In genomic region chr2:31639901-31640608, GRCm38 (mm10) we compare ENCODE assay signal across 11 mouse cellular contexts. TPM values are rescaled to one million over a fixed set of nuclear protein-coding genes. Genes with fewer than 3 reads are reported as not detected.
DNase-seq lines count a peak whose midpoint lies in the region; ATAC-seq and TF ChIP-seq lines count a peak whose summit lies in the region.
"Had no signal": no experiment of that assay in that cellular context is flagged by ENCODE, and none has a peak within 500 bp of the region (broad histone marks: within the 10 kb centered on the region; RNA-seq: fewer than 3 reads in every experiment).

Gene Prdm12, plus strand, starts transcription at chr2:31640037.

- peak within 1 kb of the TSS; percentile 64; the same call in 1 of the 2 replicates for H3K27ac ChIP-seq in forebrain, embryonic 11.5 days (ENCODE audit: low read depth, low read length)
- H3K27ac ChIP-seq in limb, embryonic 12.5 days, result no peak within 1 kb of the TSS
- H3K27ac ChIP-seq: liver, embryonic 13.5 days had no signal

- H3K4me3 ChIP-seq in E14TG2a.4 (replicated peaks; ENCODE audit: low read length), result peak within 1 kb of the TSS; percentile 39
- peak within 1 kb of the TSS; percentile 29 for H3K4me3 ChIP-seq in forebrain, embryonic 11.5 days (ENCODE audit: low read depth, low read length)
- H3K4me3 ChIP-seq in limb, embryonic 12.5 days (replicated peaks), result peak within 1 kb of the TSS; percentile 6
- H3K4me3 ChIP-seq: liver, embryonic 13.5 days had no signal

- ATAC-seq in forebrain, embryonic 11.5 days (replicated peaks; ENCODE audit: low FRiP score), result no peak
- ATAC-seq in limb, embryonic 12.5 days (ENCODE audit: insufficient number of reproducible peaks, insufficient read depth, low FRiP score, low TSS enrichment, low read depth), result no peak
- no peak for ATAC-seq in monocyte, adult 5-6 weeks (replicated peaks; ENCODE audit: insufficient number of reproducible peaks, low FRiP score, low TSS enrichment, poor library complexity, severe bottlenecking)

- no peak for TF ChIP-seq CTCF in E14TG2a.4 (conservative IDR thresholded peaks at IDR 0.05; ENCODE audit: low read length)

- no peaks in the 10 kb centered on the region for H3K36me3 ChIP-seq in E14TG2a.4 (ENCODE audit: insufficient read depth, low read length)
- no peaks in the 10 kb centered on the region for H3K36me3 ChIP-seq in forebrain, embryonic 11.5 days (ENCODE audit: control insufficient read depth, insufficient read depth, low read length)
- no peaks in the 10 kb centered on the region for H3K36me3 ChIP-seq in limb, embryonic 12.5 days
- H3K36me3 ChIP-seq: liver, embryonic 13.5 days had no signal

- peak; percentile 39 for DNase-seq in ES-CJ7 (ENCODE audit: low read depth, low spot score)
- peak; percentile 68 for DNase-seq in forebrain, embryonic 11.5 days (ENCODE audit: low spot score)
- DNase-seq in testis, postnatal 10 days (ENCODE audit: low spot score), result no peak
- no peak for DNase-seq in adrenal gland, adult 18-20 months (ENCODE audit: low spot score in 2 of 2)
- no peak for DNase-seq in adrenal gland, postnatal 10 days
- DNase-seq: cerebellum, adult 8-10 months; gastrocnemius, postnatal 36 days; liver, embryonic 13.5 days had no signal

- H3K9ac ChIP-seq in forebrain, embryonic 11.5 days (ENCODE audit: low read length), result peak within 1 kb of the TSS; percentile 35
- 0 out of 2 replicates have a peak within 1 kb of the TSS, but pooled peaks have one; percentile 8 for H3K9ac ChIP-seq in limb, embryonic 12.5 days (replicated peaks)
- H3K9ac ChIP-seq: liver, embryonic 13.5 days had no signal

- WGBS in forebrain, embryonic 11.5 days, result under 1% methylated on average over 41 of the region's 41 CpGs
- WGBS in limb, embryonic 12.5 days, result 1% methylated on average over 41 of the region's 41 CpGs

- no peaks in the 10 kb centered on the region for H3K9me3 ChIP-seq in E14TG2a.4 (ENCODE audit: low read length)
- no peaks in the 10 kb centered on the region for H3K9me3 ChIP-seq in forebrain, embryonic 11.5 days (ENCODE audit: control insufficient read depth, low read length)
- H3K9me3 ChIP-seq in limb, embryonic 12.5 days, result no peaks in the 10 kb centered on the region
- H3K9me3 ChIP-seq: liver, embryonic 13.5 days had no signal

- H3K4me2 ChIP-seq in forebrain, embryonic 11.5 days (ENCODE audit: low read depth, low read length, severe bottlenecking), result peak within 1 kb of the TSS; percentile 32
- no peak within 1 kb of the TSS for H3K4me2 ChIP-seq in limb, embryonic 12.5 days
- H3K4me2 ChIP-seq: liver, embryonic 13.5 days had no signal

- H3K27me3 ChIP-seq in E14TG2a.4 (ENCODE audit: insufficient read depth, low read length), result peaks cover 100% of the 10 kb centered on the region
- peaks cover 96% of the 10 kb centered on the region for H3K27me3 ChIP-seq in forebrain, embryonic 11.5 days (ENCODE audit: control insufficient read depth, insufficient read depth, low read length)
- H3K27me3 ChIP-seq in limb, embryonic 12.5 days, result peaks cover 100% of the 10 kb centered on the region

- peaks cover 72% of the 10 kb centered on the region for H3K4me1 ChIP-seq in E14TG2a.4 (replicated peaks; ENCODE audit: low read depth, low read length)
- H3K4me1 ChIP-seq in forebrain, embryonic 11.5 days (replicated peaks; ENCODE audit: control insufficient read depth, insufficient read depth, low read length), result peaks cover 46% of the 10 kb centered on the region
- peaks cover 38% of the 10 kb centered on the region for H3K4me1 ChIP-seq in limb, embryonic 12.5 days (replicated peaks)

RNA-seq across cellular contexts. Expression of gene Prdm12, which starts in this region (rescaled TPM):
- polyA plus RNA-seq in forebrain, embryonic 11.5 days (2014; fragmentation: Nextera tagmentation; extraction: Ambion mirVana), result 3.9 and 4.1 TPM in 2 replicates
- 0.66 TPM in 1 of 2 replicates, not detected in the other for polyA plus RNA-seq in limb, embryonic 12.5 days (2016; fragmentation: Nextera tagmentation; extraction: Ambion mirVana)
- total RNA-seq in adrenal gland, adult 18-20 months (2021), result not detected
- total RNA-seq in adrenal gland, postnatal 10 days (2021), result not detected
- not detected in 3 replicates for total RNA-seq in monocyte, adult 5-6 weeks (2017)
- total RNA-seq: gastrocnemius, postnatal 36 days had no signal
- polyA plus RNA-seq: liver, embryonic 13.5 days had no signal

Comparison
In these comparisons a context has a peak if more than half of its experiments do, and no peak if none do; other contexts are left out.
1. DNase-seq: peak in ES-CJ7 (single experiment) and forebrain, embryonic 11.5 days (single experiment); none in testis, postnatal 10 days (single experiment), adrenal gland, adult 18-20 months (0 of 2) and adrenal gland, postnatal 10 days (single experiment).
2. Peak in every context shown above with its lines, with median percentiles within 50 percentile points of each other: H3K4me3 ChIP-seq.